Mouse (Mus musculus) midbrain, embryonic 12.5 days (tissue): ENCODE data around the gene Gata5. TPM values are rescaled to one million over a fixed set of nuclear protein-coding genes. Genes with fewer than 3 reads are reported as not detected.

Experiments
- ATAC-seq: fragments of 200-750 bp; cut with Nextera tagmentation; 2 replicates; pipeline ENCODE4 v1.8.0; 2017; ENCODE audit warnings: low read depth, moderate TSS enrichment, moderate library complexity; ENCODE audit not compliant: low FRiP score
- H3K27ac ChIP-seq: fragments of 300-500 bp; sonication (generic); replicated peaks from 2 replicates; pipeline ENCODE4 v1.5.1; 2016; ENCODE audit warnings: mild to moderate bottlenecking
- H3K27me3 ChIP-seq: fragments of 300-500 bp; sonication (generic); 2 replicates; pipeline ENCODE4 v1.6.1; 2016; ENCODE audit warnings: mild to moderate bottlenecking
- H3K36me3 ChIP-seq: fragments of 300-500 bp; sonication (generic); 2 replicates; pipeline ENCODE4 v1.6.1; 2016
- H3K4me1 ChIP-seq: fragments of 300-500 bp; sonication (generic); 2 replicates; pipeline ENCODE4 v1.6.1; 2016
- H3K4me2 ChIP-seq: fragments of 300-500 bp; sonication (generic); replicated peaks from 2 replicates; pipeline ENCODE4 v1.6.1; 2016; ENCODE audit warnings: mild to moderate bottlenecking, moderate library complexity
- H3K4me3 ChIP-seq: fragments of 300-500 bp; sonication (generic); 2 replicates; pipeline ENCODE4 v1.5.1; 2016; ENCODE audit warnings: mild to moderate bottlenecking
- H3K9ac ChIP-seq: fragments of 300-500 bp; sonication (generic); replicated peaks from 2 replicates; pipeline ENCODE4 v1.6.1; 2016; ENCODE audit warnings: mild to moderate bottlenecking, moderate library complexity
- H3K9me3 ChIP-seq: fragments of 300-500 bp; sonication (generic); 2 replicates; pipeline ENCODE4 v1.6.1; 2016; ENCODE audit warnings: mild to moderate bottlenecking
- WGBS: fragments of 180-500 bp; shearing (Covaris S2); methylation state at CpG from one replicate; pipeline ENCODE4 v1.1.7; 2016; 5-methylcytosine and 5-hydroxymethylcytosine counted together
- polyA plus RNA-seq: library from polyadenylated mRNA; unstranded; fragments of >200 nt; fragmentation: Nextera tagmentation; extraction: Ambion mirVana; gene quantifications from 2 replicates; pipeline ENCODE4 v1.2.1, GENCODE M21; 2016

The Gata5 gene
- polyA plus RNA-seq, 1 experiment from 2014 or later = not detected

DNA sequence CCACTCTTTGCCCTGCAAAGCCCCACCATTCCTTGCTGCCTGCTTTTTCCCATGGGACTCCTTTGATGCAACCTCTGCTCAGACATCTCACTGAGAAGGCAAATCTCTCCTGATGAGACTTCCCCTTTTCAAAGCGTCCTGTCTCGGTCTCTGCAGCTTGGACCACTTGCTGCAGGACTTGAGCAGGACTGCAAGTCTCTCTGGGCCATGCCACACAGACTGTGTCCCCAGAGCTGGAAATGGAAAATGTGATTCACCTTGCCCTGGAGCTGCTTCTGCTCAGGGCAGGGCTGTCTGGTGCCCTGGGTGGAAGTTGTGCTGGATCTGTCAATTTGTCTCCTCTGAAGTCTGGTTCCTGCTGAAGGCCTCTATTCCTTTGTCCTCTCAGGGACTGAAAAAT is 7.7 kb upstream of the Gata5 start:
- H3K36me3 ChIP-seq = no peaks in the 10 kb centered on the region
- H3K9ac ChIP-seq = no peak overlapping the region
- no peak overlapping the region for H3K4me2 ChIP-seq
- peaks cover 7% of the 10 kb centered on the region; the same call in 1 of the 2 replicates for H3K4me1 ChIP-seq
- WGBS = 43% methylated on average over 2 of the region's 2 CpGs
- ATAC-seq = no peak
- peaks cover 34% of the 10 kb centered on the region for H3K27me3 ChIP-seq
- H3K4me3 ChIP-seq = no peak overlapping the region
- H3K27ac ChIP-seq = no peak overlapping the region
- no peaks in the 10 kb centered on the region for H3K9me3 ChIP-seq

- Histone ChIP-seq H3K4me2 (no peak overlapping the region), H3K36me3 (no peaks in the 10 kb centered on the region), H3K27me3 (peaks cover 44% of the 10 kb centered on the region), H3K27ac (no peak overlapping the region), H3K4me3 (no peak overlapping the region), H3K4me1 (0 out of 2 replicates have a peak, but pooled peaks cover 2% of the 10 kb centered on the region), H3K9ac (no peak overlapping the region), H3K9me3 (no peaks in the 10 kb centered on the region)
- ATAC-seq = no peak
- 73% methylated on average over 8 of the region's 8 CpGs for WGBS
These were observed 6.7 kb upstream of the Gata5 start for GRCm38 (mm10) chr2:180341229-180341628.

- no peak for ATAC-seq
- no peak overlapping the region for H3K4me3 ChIP-seq
- H3K9ac ChIP-seq = no peak overlapping the region
- H3K4me1 ChIP-seq = 0 out of 2 replicates have a peak, but pooled peaks cover 3% of the 10 kb centered on the region
- 82% methylated on average over 11 of the region's 11 CpGs for WGBS
- H3K9me3 ChIP-seq = no peaks in the 10 kb centered on the region
- H3K4me2 ChIP-seq = no peak overlapping the region
- peaks cover 57% of the 10 kb centered on the region for H3K27me3 ChIP-seq
- H3K27ac ChIP-seq = no peak overlapping the region
- H3K36me3 ChIP-seq = no peaks in the 10 kb centered on the region
These were observed 5.4 kb upstream of the Gata5 start for GRCm38 (mm10) chr2:180339886-180340285.

DNA sequence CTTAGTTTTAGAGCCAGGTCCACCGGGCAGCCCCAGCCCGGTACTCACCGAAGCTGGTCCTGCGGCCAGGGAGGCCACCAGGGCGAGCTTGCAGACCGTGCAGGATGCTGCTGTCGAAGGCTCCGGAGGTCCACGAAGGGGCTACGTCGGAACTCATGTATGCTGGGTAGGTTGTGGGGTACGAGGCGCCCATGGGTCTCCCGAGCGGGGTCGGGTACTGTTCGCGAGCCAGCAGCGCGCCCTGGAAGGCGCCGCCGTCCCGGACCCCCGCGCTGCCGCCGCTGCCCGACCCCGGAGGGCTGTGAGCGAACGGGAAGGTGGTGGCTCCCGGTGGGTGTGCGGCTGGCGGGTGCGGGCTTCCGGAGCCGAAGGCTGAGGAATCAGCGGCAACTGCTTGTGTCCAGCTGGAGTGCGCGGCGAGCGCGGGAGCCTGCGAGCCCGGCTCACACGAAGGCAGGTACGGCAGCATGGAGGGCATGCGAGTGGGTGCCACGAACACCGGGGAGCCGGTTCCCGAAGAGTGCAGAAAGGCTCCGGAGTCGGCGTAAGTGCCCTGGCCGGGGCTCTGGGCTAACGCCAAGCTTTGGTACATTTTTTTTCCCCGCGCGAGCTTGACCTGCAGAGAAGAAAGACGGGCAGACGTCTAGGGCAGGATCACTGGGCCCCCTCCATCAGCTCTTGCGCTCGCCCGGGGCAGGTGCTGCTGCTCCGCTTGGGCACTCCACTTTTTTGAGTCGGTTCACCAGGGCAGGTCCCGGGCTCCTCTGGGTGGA is 535 bp downstream of the Gata5 start:
- Histone ChIP-seq H3K9ac (0 out of 2 replicates have a peak overlapping the region, but pooled peaks have one; percentile 15), H3K27me3 (peaks cover 95% of the 10 kb centered on the region), H3K27ac (no peak overlapping the region), H3K36me3 (no peaks in the 10 kb centered on the region), H3K9me3 (no peaks in the 10 kb centered on the region), H3K4me2 (peak overlapping the region; percentile 60), H3K4me3 (peak overlapping the region; percentile 39), H3K4me1 (peaks cover 17% of the 10 kb centered on the region)
- WGBS = under 1% methylated on average over 69 of the region's 69 CpGs
- no peak for ATAC-seq

DNA sequence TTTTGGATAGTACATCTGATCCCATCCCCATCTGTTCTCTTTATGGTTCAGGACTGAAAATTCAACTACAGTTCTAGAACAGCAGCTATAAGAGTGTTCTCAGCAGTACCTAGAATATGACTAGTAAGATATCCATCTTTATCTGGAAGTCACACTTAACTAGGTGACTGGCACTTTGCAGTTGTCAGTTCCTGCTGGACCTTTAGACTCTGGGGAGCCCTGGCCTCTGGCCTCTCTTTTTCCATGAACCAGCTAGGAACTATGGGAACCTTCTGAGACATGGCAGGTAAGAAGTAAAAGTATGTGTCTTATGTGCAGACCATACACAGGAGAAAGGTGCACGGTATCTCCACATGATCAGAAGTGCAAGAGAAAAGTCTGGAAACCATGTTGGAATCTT is 5.0 kb downstream of the Gata5 start:
- no peak overlapping the region for H3K9ac ChIP-seq
- H3K4me1 ChIP-seq = peaks cover 10% of the 10 kb centered on the region
- no peak for ATAC-seq
- no peaks in the 10 kb centered on the region for H3K36me3 ChIP-seq
- H3K4me3 ChIP-seq = no peak overlapping the region
- H3K27me3 ChIP-seq = peaks cover 68% of the 10 kb centered on the region
- H3K9me3 ChIP-seq = no peaks in the 10 kb centered on the region
- no peak overlapping the region for H3K27ac ChIP-seq
- WGBS = 91% methylated on average over 1 of the region's 1 CpGs
- no peak overlapping the region for H3K4me2 ChIP-seq

DNA sequence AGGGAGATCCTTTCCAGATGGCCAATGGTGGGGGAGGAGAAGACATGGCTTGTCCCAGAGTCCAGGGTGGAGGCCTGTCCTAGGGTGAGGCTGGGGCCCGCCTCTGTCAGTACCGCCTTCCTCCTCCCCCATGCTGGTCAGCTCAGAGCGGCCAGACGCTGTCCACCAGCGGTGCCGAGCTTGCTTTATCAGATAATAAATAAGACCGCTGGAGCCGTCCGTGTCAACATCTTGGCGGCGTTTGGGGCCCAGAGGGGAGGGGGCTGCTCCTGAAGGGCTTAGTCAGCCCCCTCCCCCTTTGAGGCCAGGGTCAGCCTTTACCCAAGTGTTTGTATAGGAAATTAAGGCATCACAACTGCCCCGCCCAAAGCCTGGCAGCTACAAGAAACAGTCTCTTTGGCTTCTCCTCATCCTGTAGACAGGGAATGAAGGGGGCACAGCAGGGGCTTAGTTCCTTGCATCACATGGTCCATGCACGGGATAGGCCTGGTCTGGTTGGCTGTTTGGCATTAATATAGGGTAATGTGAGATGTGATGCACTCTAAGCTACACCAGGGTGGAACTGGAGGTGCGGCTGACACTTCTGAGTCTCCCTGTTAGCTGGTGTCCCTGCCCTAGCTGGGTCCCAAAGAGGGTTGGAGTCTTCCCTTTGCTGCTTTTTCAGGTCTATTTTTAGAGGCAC is 11.7 kb downstream of the Gata5 start:
- Histone ChIP-seq H3K27ac (no peak overlapping the region), H3K9me3 (no peaks in the 10 kb centered on the region), H3K27me3 (peaks cover 30% of the 10 kb centered on the region; the same call in 1 of the 2 replicates), H3K36me3 (no peaks in the 10 kb centered on the region), H3K9ac (no peak overlapping the region), H3K4me1 (peaks cover 6% of the 10 kb centered on the region; the same call in 1 of the 2 replicates), H3K4me3 (no peak overlapping the region), H3K4me2 (peak overlapping the region; percentile 25; the same call in 1 of the 2 replicates)
- WGBS = 25% methylated on average over 14 of the region's 14 CpGs
- ATAC-seq = no peak

GRCm38 (mm10) chr2:180320216-180320615 is 14.3 kb downstream of the Gata5 start:
- H3K4me3 ChIP-seq = no peak overlapping the region
- H3K4me1 ChIP-seq = peaks cover 6% of the 10 kb centered on the region; the same call in 1 of the 2 replicates
- no peak overlapping the region for H3K27ac ChIP-seq
- H3K9me3 ChIP-seq = no peaks in the 10 kb centered on the region
- 63% methylated on average over 4 of the region's 4 CpGs for WGBS
- H3K27me3 ChIP-seq = peaks cover 19% of the 10 kb centered on the region; the same call in 1 of the 2 replicates
- H3K9ac ChIP-seq = no peak overlapping the region
- H3K36me3 ChIP-seq = no peaks in the 10 kb centered on the region
- no peak overlapping the region for H3K4me2 ChIP-seq
- no peak for ATAC-seq

GRCm38 (mm10) chr2:180317591-180317990 is 16.9 kb downstream of the Gata5 start:
- no peaks in the 10 kb centered on the region for H3K36me3 ChIP-seq
- WGBS = 90% methylated on average over 7 of the region's 7 CpGs
- H3K4me3 ChIP-seq = no peak overlapping the region
- H3K9me3 ChIP-seq = no peaks in the 10 kb centered on the region
- H3K27me3 ChIP-seq = peaks cover 9% of the 10 kb centered on the region; the same call in 1 of the 2 replicates
- H3K4me2 ChIP-seq = no peak overlapping the region
- H3K27ac ChIP-seq = no peak overlapping the region
- no peak overlapping the region for H3K9ac ChIP-seq
- peaks cover 2% of the 10 kb centered on the region; the same call in 1 of the 2 replicates for H3K4me1 ChIP-seq
- ATAC-seq = no peak

- WGBS = 87% methylated on average over 2 of the region's 2 CpGs
- Histone ChIP-seq H3K4me2 (no peak overlapping the region), H3K4me1 (no peaks in the 10 kb centered on the region), H3K36me3 (no peaks in the 10 kb centered on the region), H3K4me3 (no peak overlapping the region), H3K27ac (no peak overlapping the region), H3K27me3 (peaks cover 12% of the 10 kb centered on the region; the same call in 1 of the 2 replicates), H3K9ac (no peak overlapping the region), H3K9me3 (no peaks in the 10 kb centered on the region)
- ATAC-seq = no peak
These were observed 20.2 kb downstream of the Gata5 start for GRCm38 (mm10) chr2:180314292-180314691.

DNA sequence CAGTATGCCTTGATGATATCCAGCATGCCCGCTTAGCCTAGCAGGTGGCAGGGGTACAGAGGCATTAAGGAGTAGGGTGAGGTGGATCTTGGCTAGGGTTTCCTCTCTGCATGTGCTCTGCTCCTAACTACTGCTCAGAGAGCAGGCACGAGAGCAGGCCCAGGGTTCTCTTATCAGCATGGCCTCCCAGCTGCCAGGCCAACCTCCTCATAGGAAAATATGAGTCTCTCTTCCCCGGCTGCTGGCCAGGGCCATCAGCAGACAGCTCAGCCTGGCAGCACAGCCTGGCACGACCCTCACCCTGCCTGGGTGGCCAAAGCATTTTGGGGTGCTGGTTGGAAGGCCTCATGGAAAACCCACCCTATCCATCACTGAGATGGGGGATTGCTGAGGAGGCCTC is 23.4 kb downstream of the Gata5 start:
- H3K4me1 ChIP-seq = no peaks in the 10 kb centered on the region
- H3K9ac ChIP-seq = no peak overlapping the region
- no peak overlapping the region for H3K27ac ChIP-seq
- H3K4me3 ChIP-seq = no peak overlapping the region
- no peak overlapping the region for H3K4me2 ChIP-seq
- WGBS = 88% methylated on average over 4 of the region's 4 CpGs
- H3K9me3 ChIP-seq = no peaks in the 10 kb centered on the region
- 0 out of 2 replicates have a peak, but pooled peaks cover 4% of the 10 kb centered on the region for H3K27me3 ChIP-seq
- H3K36me3 ChIP-seq = no peaks in the 10 kb centered on the region
- no peak for ATAC-seq

DNA sequence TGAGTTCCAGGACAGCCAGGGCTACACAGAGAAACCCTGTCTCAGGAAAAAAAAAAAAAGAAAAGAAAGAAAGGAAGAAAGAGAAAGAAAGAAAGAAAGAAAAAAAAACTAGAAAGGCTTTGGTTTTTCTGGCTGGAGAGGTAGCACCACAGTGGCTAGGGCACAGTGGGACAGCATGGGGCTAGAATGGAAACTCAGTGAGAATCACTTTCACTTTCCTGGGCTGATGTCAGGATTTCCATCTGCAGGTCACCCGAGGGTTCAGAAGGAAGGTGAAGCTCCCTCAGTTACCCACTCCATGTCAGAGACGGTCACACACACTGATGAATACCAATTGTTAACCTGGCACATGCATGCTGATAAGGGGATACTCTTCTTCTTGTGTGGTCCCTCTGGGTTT is 26.8 kb downstream of the Gata5 start:
- 76% methylated on average over 2 of the region's 2 CpGs for WGBS
- ATAC-seq = no peak

More for the DNA sequence above, 26.8 kb downstream of the Gata5 start:
- Histone ChIP-seq H3K9ac (no peak overlapping the region), H3K27me3 (0 out of 2 replicates have a peak, but pooled peaks cover 4% of the 10 kb centered on the region), H3K4me1 (no peaks in the 10 kb centered on the region), H3K4me2 (no peak overlapping the region), H3K9me3 (no peaks in the 10 kb centered on the region), H3K36me3 (no peaks in the 10 kb centered on the region), H3K4me3 (no peak overlapping the region), H3K27ac (no peak overlapping the region)
